Mouse (Mus musculus): Measurements from ENCODE around the gene Adcy9. TPM values are rescaled to one million over a fixed set of nuclear protein-coding genes. Genes with fewer than 3 reads are reported as not detected.
"Not testable (repeated sequence)": the region's sequence is repeated elsewhere in the genome, so short reads cannot be mapped to it uniquely, and the experiment has no call there.

Gene Adcy9
- total RNA-seq, 1 experiment from 2014 or later, result 11.6 TPM

DNA sequence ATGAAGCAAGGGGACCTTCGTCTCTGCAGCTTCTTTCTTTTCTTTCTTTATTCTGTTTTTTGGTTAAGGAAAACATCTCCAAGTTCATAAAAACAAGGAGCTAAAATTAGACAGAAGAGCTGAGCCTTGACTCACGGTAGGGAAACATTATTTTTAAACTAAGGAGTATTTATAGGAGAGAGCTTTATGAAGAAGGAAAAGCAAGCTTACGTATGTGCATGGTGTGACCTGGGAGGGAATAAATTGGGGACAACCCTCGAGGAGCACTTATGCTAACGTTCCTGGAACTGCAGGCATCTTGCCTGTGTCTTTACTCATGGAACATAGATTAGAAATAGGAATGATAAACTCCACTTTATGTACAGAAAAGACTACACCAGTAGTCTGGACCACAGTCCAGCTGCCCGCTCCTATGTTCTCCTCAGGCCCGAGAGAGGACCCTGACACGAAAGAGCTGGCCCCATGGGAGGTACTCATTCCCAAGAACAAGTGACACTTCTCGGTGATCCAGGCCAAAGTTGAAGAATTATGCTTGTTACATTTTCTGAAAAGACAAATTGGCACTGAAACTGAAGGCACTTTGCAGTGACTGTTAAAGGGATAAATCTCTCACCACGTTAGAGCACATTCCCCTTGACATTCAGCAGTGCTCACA is 24.5 kb downstream of the Adcy9 start:
- ATAC-seq (replicated peaks; ENCODE audit: low read depth, poor library complexity, severe bottlenecking), result no peak

DNA sequence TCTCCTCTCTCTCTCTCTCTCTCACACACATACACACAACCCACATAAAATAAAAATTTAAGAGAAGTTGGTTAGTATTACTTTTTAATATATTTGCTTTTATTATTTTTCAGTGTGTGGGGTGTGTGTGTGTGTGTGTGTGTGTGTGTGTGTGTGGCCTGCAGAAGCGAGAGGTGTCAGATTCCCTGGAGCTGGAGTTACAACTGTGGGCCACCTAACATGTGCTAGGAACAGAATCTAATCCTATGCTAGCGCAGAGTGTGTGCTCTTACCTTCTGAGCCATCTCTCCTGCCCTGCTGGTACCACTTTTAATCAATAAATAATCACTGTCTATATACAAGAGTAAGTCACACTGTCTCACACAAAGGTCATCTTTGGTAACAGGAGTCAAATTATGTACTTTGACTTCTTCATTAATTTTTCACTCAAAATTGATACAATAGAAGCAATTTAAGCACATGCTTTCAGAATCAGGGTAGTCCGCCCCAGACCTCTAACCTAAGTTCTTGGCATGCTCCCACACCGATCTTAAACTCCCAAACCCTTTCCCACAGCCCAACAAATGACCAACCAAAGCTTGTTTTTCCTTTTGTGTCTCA is 25.2 kb downstream of the Adcy9 start:
- no peak for ATAC-seq (replicated peaks; ENCODE audit: low read depth, poor library complexity, severe bottlenecking)

DNA sequence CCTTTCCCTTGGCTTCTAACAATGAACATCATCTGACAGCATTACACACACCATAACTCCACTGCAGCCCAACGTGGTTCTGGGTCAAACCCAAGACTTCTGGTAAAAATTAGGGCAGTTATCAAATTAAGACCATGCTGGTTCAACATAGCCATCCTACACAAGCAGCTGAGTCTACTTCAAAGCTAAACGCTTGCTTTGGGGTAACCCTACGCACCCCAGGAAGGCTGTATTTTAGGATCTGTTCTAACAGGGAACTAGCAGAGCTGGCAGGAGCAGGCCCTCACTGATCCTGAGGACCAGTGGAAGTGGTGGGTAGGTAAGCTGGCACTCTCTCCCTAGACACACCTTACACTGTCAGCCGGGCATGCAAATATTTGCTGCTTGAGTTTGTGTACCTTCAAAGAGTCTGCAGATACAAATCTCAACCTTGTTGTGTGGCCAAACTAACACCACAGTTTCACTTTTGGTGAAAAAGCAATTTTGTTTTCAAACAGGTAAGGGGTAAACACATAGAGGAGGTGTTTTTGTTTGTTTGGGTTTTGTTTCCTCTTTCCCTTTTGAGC is 36.7 kb downstream of the Adcy9 start:
- ATAC-seq (replicated peaks; ENCODE audit: low read depth, poor library complexity, severe bottlenecking), result no peak

DNA sequence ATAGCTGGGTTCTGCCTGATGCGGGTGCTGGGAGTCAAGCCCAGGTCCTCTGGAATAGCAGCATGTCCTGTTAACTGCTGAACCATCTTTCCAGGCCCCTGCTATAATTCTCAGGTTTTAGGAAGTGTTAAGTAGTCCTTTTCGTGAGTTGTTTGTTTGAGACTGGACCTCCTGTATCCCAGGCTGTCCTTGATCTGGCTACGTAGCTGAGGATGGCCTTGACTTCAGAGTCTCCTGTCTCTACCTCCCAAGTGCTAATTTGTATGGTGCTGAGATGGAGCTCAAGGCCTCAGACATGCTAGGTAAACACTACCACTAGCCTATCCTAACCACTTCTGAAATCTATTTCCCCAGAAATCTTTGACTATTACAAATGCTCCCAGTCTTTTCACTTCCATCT is 37.9 kb downstream of the Adcy9 start:
- no peak for ATAC-seq (replicated peaks; ENCODE audit: low read depth, poor library complexity, severe bottlenecking)

DNA sequence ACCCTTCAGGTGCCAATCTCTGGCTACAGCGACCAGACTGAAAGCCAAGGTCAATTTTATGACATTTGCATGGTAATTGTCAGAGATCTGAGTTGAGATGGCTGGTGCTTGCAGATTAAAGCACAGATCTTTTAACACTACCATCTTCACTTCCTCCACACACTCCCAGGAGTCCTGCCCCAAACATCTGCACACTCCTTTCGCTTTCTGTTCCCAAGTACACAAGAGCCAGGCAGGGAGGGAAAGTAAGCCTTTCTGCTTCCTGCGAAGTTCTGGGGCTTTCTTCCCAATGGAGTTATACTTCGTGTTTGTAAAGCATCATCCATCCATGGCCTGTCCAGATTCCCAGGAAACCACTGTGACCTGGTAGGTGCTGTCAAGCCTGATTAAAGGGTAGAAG is 38.8 kb downstream of the Adcy9 start:
- ATAC-seq (replicated peaks; ENCODE audit: low read depth, poor library complexity, severe bottlenecking), result peak; percentile 75

DNA sequence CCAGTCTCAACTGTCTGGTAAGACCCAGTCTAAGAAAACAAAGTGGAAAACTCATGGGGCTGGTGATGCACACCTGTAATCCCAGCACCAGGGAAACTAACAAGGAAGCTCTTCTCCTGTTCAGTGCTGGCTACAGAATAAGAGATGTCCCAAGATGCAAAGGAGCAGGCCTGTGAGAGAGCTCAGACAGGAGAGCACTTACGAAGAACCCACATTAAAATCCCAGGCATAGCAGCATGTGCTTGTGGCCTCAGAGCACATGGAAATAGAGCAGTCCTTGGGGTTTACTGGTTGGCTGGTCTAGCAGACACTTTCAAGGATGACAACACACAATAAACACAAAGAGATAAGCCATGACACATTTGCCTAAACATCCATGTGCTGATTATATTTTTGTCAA is 41.5 kb downstream of the Adcy9 start:
- ATAC-seq (replicated peaks; ENCODE audit: low read depth, poor library complexity, severe bottlenecking), result no peak

DNA sequence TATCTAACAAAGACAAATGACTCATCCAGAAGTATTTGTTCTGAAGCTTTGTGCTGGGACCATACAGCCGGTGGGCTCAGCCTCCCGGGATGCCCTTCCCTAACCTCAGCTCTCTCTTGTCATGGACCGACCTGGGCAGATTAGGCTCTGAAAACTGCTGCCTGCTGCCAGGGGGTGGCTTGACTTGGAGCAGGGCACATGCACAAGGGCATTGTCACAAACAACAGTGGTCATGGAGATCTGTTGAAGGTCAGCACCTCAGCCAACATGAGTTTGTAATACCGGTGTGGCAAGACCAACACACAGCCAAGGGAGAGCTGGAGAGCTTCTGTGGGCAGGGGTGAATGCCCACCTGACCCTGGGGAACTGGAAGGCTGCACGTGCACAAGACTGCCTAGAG is 42.7 kb downstream of the Adcy9 start:
- no peak for ATAC-seq (replicated peaks; ENCODE audit: low read depth, poor library complexity, severe bottlenecking)

DNA sequence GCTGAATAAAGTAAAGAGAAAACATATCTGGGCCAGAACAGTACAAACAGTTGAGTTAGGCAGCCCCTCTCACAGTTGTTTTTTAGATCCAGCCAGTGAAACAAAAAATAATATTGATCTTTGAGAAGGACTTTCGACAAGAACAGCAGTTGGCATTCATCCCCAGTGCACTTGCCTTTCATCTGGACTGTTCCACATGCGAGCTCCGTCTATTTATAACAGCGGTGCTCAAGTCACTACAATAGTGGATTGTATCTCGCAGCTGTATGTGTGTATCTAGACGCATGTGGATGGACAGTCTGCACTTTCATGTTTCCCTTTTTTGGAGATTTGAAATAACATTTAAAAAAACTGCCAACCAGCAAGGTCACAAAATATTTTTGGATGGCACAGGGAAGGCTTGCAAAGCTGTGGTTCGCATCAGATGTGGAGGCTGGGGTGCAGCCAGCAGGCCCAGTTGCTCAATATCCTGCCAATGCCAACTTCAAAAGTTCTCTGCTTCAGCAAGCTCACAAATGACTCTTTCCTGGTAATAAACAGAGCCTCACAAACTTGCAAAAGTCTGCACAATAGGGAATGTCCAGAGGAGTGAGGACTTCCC is 45.4 kb downstream of the Adcy9 start:
- ATAC-seq (replicated peaks; ENCODE audit: low read depth, poor library complexity, severe bottlenecking), result peak; percentile 58

DNA sequence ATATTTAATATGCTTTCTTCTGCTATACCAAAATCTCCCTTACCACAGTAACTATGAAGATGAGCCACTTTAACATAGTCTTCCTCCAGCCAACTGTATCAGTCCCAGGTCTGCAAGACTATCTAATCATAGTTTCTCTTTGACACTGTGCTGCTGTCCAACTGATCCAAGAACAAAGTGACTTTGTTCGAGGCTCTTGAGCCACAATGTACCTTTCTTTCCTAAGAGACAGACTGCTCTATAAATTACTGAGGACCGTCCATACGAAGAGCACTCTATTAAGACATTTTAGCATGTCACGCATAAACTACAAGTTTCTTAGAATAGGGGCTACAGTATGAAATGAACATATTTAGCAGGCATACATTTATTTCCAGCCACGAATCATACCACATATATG is 46.0 kb downstream of the Adcy9 start:
- ATAC-seq (replicated peaks; ENCODE audit: low read depth, poor library complexity, severe bottlenecking), result no peak

DNA sequence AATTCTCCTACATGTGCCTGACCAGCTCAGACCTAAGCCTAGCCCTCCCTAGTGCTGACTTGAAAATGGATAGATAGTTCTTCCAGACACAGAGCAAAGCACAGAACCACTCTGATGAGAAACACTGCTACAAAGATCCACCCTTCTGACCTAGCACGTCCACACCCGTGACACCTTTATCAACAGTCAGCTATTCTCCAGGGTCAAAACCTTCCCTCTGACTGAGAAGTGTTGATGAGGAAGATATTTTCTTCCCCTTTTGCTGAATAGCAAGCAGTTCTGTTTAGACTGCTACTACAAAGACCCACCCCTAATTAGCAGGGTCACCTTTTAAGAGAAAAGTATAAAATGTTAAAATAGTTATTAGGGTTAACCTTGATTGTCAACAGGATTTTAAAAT is 49.3 kb downstream of the Adcy9 start:
- no peak for ATAC-seq (replicated peaks; ENCODE audit: low read depth, poor library complexity, severe bottlenecking)

DNA sequence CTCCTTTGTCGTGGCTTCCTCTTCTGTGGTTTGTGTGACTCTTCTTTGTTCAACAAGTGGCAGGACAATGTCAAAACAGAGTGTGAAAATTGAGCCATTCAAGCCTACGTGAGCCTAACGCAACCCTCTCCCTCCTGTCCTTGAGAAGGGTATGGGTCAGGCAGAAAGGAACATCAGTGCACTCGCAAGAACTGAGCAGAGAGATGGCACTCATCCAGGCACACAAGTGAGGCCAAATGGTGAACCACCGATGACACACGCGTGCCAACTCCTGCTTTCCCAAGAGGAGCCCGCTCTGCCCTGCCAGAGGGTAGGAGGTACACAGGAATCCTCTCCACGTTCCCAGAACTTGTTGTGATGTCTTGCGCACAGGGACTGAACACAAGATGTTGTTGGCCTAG is 50.2 kb downstream of the Adcy9 start:
- ATAC-seq (replicated peaks; ENCODE audit: low read depth, poor library complexity, severe bottlenecking), result peak; percentile 62

DNA sequence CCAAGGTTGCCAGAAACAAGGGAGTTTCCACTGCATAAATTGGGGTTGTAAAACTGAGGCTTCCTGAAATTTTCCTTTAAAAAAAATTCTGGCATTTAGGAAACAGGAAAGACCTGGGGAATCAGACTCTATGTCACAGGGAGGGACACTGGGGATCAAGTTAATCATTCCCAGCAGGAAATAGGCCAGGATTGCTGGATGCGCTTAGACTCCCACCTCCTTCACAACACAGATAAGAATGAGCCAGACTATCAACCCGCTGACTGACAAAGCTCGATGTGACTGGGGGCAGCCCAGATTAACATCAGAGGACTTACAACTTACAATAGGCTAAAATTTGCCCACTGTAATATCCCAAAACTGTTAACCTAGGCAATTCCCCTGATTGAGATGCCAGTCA is 52.4 kb downstream of the Adcy9 start:
- no peak for ATAC-seq (replicated peaks; ENCODE audit: low read depth, poor library complexity, severe bottlenecking)

DNA sequence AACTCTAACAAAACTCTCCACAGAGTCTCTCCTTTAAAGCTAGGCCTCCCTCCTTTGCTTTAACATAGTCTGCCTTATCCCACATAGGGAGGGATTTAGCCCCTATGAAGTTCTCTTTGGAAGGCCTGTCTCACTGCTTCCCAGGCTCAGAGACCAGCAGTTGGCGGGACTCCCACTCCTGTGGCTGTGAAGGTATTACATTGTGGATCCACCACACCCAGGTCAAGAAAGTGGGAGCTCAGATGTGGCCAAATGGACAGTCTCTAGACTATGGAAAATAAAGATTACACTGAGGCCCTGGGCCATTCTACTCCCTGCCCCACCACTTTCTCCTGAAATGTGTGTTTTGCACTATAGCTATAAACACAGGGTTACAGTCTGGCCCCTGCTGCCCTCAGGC is 53.0 kb downstream of the Adcy9 start:
- ATAC-seq (replicated peaks; ENCODE audit: low read depth, poor library complexity, severe bottlenecking), result no peak

DNA sequence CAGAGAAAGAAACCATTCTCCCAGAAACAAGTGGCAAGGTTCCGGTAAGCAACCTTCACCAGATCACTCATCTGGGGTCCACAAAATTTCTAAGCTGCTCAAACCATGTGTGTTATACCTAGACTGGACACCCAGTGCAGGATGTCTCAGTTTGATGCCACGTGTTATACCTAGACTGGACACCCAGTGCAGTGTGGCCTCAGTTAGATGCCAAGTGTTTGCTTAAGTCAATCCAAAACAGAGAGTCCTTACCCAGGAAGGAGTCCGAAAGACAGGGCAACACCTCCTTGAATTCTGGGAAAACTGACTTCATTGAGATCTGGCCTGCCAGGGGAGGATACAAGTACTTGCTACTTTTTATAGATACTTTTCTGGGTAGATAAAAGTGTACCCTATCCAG is 53.6 kb downstream of the Adcy9 start:
- ATAC-seq (replicated peaks; ENCODE audit: low read depth, poor library complexity, severe bottlenecking), result no peak

DNA sequence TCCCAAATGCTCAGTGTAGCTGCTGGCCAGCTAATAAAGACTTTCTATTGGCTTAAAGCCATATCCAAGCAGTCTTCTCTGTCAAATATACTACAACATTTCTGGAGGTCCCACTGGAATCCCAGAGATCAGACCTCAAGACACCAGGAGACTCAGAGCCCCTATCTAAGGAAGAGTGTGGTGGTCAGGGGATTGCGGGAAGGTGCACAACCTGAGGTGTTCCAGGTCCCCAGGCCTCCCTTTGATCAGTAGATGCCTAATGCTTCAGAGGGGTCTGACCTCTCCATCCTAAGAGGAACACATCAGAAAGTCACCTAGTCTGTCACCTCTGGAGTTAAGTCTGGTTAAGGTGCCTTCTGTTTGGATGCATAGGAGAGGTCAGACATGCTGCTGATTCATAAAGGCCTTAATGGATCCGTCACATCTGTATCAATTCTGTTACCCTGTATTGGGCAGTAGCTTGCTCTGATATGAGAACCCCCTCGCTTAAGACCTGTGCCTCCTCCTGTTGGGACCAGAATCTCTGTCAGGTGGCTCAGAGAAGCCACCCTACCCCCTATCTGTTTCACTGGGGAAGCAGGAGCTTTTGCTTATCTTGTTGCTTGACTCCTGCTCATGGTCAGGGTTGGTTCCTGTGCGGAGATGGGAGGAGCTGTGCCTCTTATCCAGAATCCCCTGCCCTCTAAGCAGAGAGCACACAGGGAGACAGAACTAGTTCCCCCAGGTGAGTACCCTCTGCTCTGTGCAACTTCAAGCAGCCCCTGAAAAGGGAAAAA is 56.8 kb downstream of the Adcy9 start:
- ATAC-seq (replicated peaks; ENCODE audit: low read depth, poor library complexity, severe bottlenecking), result peak; percentile 39; the same call in 1 of the 2 replicates

DNA sequence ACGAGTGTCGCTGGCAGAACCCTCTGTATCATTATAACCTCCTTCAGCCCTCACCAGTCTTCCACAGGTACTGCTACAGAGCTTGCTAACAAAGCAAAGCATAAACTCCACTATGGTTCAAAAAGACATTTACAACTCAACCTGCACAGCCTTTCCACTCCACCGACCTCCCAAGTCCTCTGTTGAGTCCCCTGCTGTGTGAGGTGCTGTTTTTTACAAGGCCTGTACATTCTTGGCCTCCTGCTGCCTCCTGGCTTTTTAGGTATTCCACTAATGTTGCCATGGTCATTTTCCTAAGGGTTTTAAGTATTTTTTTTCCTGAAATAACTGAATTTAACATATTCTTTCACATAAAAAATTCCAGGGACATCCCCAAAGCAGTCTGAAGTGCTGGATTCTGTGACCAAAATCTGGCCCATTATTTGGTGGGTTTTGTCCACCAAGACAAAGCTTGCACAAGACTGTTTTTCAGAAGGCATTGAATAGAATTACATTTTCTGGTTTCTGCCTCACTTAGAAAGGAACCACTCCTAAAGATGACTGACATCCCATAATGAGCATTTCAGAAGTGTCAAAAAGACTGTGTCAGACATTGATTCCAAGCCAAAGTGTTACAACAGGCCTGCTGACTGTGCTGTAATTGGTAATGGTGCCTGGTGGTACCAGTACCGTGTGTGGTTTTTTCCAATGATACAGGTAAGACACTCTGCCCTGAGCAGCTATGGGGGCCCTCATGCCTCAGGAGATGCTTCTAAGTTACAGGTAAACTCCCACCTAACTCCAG is 64.8 kb downstream of the Adcy9 start:
- ATAC-seq (replicated peaks; ENCODE audit: low read depth, poor library complexity, severe bottlenecking), result no peak

DNA sequence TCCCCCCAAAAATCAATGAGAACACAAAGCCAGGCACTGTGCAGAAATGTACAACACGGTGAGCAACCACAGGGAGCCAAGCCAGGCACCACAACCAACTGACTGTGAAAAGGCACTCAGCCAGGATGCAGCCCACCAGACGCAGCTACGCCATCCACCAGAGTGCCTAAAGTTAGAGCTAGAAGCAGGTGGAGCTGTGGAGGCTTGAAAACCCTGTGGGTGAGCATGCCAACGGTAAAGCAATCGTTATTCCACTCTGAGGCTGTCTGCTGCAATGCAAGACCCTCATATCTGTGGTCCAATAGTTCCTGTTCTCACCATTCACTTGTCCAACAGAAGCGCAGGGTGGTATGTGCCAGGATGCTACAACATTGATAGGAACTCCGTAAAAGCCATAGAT is 77.7 kb downstream of the Adcy9 start:
- ATAC-seq (replicated peaks; ENCODE audit: low read depth, poor library complexity, severe bottlenecking), result no peak

DNA sequence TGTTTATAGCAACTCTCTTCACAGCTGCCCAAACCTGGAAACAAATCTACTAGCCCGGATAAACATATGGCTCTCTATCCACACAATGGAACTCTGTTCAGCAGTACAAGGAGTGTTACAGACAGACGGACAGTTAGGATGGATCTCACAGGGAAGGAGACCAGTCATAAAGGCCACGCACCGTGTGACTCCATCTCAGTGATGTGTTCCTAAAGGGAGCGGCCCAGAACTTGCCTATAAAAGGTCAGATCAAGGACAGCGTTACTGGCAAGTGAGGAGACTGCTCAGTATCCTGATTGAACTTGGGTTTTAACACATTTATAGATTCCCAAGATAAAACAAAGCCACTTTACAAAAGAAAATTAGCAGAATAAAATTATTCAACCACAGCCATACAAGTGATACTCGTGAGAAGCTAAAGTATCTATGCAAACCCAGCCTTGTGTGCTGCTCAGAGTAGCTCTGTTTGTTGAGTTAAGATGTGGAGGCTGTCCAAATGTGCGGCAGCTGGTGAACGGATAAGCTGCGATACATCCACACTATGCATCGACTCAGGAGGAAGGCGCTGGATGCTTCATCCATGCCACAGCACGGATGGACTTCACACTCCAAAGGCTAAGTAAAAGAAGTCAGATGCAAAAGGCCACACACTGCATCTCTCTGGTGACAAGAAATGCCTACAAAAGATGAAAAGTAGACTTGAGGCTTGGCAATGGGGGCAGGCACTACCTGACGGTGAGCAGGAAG is 78.8 kb downstream of the Adcy9 start:
- ATAC-seq (replicated peaks; ENCODE audit: low read depth, poor library complexity, severe bottlenecking), result no peak

DNA sequence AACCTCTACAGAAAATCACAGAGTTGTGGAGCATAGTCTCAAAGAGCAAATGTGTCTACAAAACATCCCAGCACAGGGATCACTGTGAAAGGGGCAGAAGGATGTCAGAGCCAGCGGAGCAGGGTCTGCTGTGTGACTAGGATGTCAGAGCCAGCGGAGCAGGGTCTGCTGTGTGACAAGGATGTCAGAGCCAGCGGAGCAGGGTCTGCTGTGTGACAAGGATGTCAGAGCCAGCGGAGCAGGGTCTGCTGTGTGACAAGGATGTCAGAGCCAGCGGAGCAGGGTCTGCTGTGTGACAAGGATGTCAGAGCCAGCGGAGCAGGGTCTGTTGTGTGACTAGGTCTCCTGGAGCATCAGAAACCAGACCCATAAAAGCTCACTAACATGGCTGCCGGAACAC is 81.1 kb downstream of the Adcy9 start:
- ATAC-seq (replicated peaks; ENCODE audit: low read depth, poor library complexity, severe bottlenecking), result not testable (repeated sequence)
